Mouse (Mus musculus): ENCODE measurements around the gene Gm28729. TPM values are rescaled to one million over a fixed set of nuclear protein-coding genes. Genes with fewer than 3 reads are reported as not detected.

Gene Gm28729
- total RNA-seq, 2 experiments from 2014 or later, result 0.34 TPM; not detected in 1

Other genes with a start within 250 kb of the Gm28729 start
- 10 to 100 TPM; 77.3 to 83.3 TPM for gene Atp1b3, start 160.8 kb downstream of the Gm28729 start, total RNA-seq (2021)
- gene Rnf7, start 46.6 kb downstream of the Gm28729 start, total RNA-seq (2021), result 10 to 100 TPM; 54.8 to 59.7 TPM
- gene Rasa2, start 106.4 kb upstream of the Gm28729 start, total RNA-seq (2021), result 10 to 100 TPM; 25.3 to 26.4 TPM
- 10 to 100 TPM; 47.0 to 49.0 TPM for gene Zbtb38, start 227.6 kb upstream of the Gm28729 start, total RNA-seq (2021)